In genomic region chr2:60393786-60394185, GRCm38 (mm10) we compare ENCODE assay signal across 16 mouse cellular contexts.
"Had no signal": no experiment of that assay in that cellular context is flagged by ENCODE, and none has a peak within 500 bp of the region (broad histone marks: within the 10 kb centered on the region; RNA-seq: fewer than 3 reads in every experiment).

No protein-coding gene starts in this region.

- H3K27me3 ChIP-seq: neural tube, embryonic 13.5 days; neural tube, embryonic 15.5 days; stomach, embryonic 15.5 days had no signal

- H3K27ac ChIP-seq: neural tube, embryonic 13.5 days; neural tube, embryonic 15.5 days; stomach, embryonic 15.5 days; stomach, postnatal 0 days had no signal

- H3K4me1 ChIP-seq: neural tube, embryonic 13.5 days; neural tube, embryonic 15.5 days; stomach, embryonic 15.5 days had no signal

- DNase-seq: retina, postnatal 1 day; right cerebral cortex, adult 18-20 months; right cerebral cortex, postnatal 14 days; right cerebral cortex, postnatal 25 days; right cerebral cortex, postnatal 4 days; spleen, adult 18-20 months; thymus, adult 18-20 months; thymus, adult 2 months; thymus, postnatal 14 days; thymus, postnatal 25 days; thymus, postnatal 36 days; thymus, postnatal 4 days had no signal

- H3K9me3 ChIP-seq: neural tube, embryonic 13.5 days; neural tube, embryonic 15.5 days; stomach, embryonic 15.5 days had no signal

- H3K4me3 ChIP-seq: neural tube, embryonic 13.5 days; neural tube, embryonic 15.5 days; stomach, embryonic 15.5 days had no signal

- H3K36me3 ChIP-seq: neural tube, embryonic 13.5 days; neural tube, embryonic 15.5 days; stomach, embryonic 15.5 days had no signal
